Mouse (Mus musculus): ENCODE data around the gene AC129217.1.

Gene AC129217.1

GRCm38 (mm10) chr19:8880311-8881033, 50.9 kb downstream of the AC129217.1 start, which contains the start of gene Uqcc3:
Gene Uqcc3 (minus strand): TSS chr19:8880923.
- TF ChIP-seq GATA4 (IDR thresholded peaks at IDR 0.05; ENCODE audit: insufficient replicate concordance, low read length) = no peak

DNA sequence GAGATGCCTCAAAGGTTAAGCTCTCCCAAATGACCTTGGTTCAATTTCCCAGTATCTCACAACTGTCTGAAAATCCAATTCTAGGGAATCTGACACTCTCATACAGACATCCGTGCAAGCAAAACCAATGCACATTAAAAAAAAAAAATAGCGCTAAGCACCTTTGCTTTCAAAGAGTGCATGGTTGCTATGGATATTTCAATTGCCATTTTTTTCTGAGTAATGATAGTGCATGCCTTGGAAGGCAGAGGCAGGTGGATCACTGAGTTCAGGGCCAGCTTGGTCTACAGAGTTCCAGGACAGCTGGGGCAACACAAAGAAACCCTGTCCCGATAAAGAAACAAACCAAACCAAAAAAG, 51.4 kb downstream of the AC129217.1 start:
- no peak for TF ChIP-seq GATA4 (IDR thresholded peaks at IDR 0.05; ENCODE audit: insufficient replicate concordance, low read length)

DNA sequence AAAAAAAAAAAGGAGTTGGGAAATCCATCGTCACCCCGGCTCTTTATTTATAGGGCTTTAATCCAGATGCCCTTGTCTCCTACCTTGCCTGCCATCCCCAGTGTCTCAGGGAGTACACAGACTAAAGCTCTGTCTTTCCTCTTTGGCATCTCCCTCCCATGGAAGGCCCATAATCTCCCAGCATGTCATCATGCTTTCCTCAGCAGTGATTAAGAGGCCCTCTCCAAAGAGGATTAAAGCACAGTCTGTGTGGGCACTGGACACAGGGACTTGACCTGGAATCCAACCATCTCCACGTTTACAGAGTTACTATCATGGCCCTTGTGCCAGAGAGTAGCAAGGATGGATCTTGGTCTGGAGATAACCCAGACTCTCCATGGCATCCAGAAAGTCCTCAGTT, 54.0 kb downstream of the AC129217.1 start, which contains the start of the genes Lbhd1 and Gm49403:
Gene Lbhd1 (plus strand): TSS at position 117 of the 400 bp plus-strand sequence.
Gene Gm49403 (plus strand): TSS at position 315 of the 400 bp plus-strand sequence.
- TF ChIP-seq GATA4 (IDR thresholded peaks at IDR 0.05; ENCODE audit: insufficient replicate concordance, low read length) = no peak

- no peak for TF ChIP-seq GATA4 (IDR thresholded peaks at IDR 0.05; ENCODE audit: insufficient replicate concordance, low read length)
Measured at GRCm38 (mm10) chr19:8886916-8887584, 57.5 kb downstream of the AC129217.1 start.

DNA sequence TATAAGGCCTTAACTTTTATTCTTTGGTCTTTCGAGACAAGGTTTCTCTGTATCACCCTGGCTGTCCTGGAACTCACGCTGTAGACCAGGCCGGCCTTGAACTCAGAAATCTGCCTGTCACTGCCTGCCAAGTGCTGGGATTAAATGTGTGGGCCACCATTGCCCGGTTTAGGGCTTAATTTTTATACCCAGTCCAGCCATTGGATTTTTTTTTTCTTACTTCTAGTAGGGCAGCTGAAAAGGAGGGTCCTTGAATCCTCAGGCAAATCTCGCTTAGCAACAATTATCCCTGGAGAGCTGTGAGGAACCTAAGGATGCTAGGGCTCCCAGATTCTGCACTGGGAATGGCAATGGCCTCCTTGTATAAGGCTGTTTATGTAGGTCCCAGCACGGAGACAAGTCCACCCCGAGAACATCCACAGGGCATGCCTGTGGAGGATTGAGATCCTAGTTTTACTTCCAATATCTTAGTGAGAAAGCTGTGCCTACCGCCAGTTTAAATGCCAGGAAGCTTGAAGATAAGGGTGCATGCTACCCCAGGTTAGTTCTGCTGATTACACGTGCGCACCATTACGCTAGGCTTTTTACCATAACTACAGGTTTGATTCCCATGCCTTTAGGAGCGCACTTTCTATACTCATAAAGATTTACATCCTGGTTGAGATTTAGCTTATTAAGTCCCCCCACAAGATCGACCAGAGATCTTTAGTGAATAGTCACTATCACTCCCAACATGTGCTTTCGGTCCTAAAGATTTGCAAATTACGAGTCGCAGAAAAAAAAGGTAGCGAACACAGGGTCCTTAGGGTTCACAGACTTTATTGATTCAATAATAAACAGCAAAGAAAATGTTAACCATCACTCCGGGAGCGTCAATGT, 58.3 kb downstream of the AC129217.1 start:
- no peak for TF ChIP-seq GATA4 (IDR thresholded peaks at IDR 0.05; ENCODE audit: insufficient replicate concordance, low read length)

DNA sequence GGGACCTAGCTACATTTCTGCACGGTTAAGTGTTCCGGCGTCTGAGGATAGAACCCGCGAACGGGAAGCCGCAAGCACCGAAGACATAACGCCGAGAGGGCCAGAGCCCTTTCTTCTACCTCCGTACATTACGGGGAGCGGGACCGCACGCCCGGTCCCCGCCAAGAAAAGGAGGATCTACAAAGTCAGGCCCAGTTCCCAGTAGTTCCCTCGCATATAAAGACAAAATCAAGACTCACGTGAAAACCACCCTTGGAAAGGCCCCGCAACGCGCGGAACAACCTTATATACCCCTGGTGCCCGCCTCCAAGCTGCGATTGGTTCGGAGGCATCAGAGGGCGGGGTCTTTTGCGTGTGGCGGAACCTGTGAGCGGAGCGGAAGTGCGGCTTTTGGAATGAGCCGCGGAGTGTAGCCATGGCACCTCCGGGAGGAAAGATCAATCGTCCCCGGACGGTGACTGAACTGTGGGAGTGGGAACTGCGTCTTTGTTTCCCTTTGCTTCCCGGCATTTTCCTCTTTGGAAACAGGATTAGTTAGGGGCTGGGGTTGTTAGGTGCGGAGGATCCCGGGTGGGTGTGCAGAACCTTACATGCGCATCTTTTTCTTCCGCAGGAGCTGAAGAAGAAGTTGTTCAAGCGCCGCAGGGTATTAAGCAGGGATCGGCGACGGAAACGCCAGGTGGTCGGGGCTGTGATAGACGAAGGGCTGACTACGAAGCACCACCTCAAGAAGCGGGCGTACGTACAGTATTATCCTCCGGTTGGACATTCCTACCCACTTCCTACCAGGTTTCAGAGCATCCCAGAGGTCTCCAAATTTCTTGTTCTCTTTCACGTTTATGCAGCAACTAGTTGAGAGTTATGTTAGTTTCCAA, 59.2 kb downstream of the AC129217.1 start, which contains the start of the genes 1810009A15Rik and Gm49416:
Gene 1810009A15Rik (plus strand): TSS at position 343 of the 875 bp plus-strand sequence.
Gene Gm49416 (plus strand): TSS at position 416 of the 875 bp plus-strand sequence.
- no peak; the same call in 1 of the 2 replicates for TF ChIP-seq GATA4 (IDR thresholded peaks at IDR 0.05; ENCODE audit: insufficient replicate concordance, low read length)

All from liver, adult (tissue).